Mouse (Mus musculus) lung, adult 2 months (tissue): Measurements from ENCODE around the gene Ccdc6.

Experiments used
- CTCF ChIP-seq: fragments of 200-500 bp; IDR thresholded peaks from 2 replicates; pipeline ENCODE4 v1.5.1; 2011; ENCODE audit warnings: mild to moderate bottlenecking, low read length, control low read depth; ENCODE audit not compliant: insufficient read depth
- POLR2A ChIP-seq: fragments of 200-500 bp; IDR thresholded peaks from 2 replicates; pipeline ENCODE4 v1.6.1; 2011; ENCODE audit warnings: low read depth, mild to moderate bottlenecking, control low read depth, low read length, borderline replicate concordance; ENCODE audit errors: extremely low read depth

DNA sequence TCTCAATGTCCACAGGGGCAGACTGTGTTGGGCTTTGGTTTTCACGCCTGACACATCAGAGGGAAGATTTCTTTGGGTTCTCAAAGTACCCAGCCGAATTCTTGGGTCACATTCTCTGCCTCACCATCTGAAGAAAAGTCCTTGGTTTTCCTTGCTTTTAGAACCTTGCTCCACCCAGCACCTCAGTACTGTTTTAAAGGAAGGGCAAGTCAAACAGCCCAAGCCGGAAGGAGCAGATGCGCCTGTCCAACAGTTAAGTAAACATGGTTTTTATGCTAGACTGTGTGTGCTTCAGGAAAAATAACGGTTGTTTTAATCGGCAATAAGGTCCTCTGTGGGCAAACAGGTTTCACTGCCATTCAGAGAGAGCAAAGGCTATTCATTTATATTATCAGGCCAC lies 101.1 kb downstream of the Ccdc6 start:
- TF ChIP-seq POLR2A (no peak), CTCF (no peak)
